Mouse (Mus musculus) inflammation-experienced regulatory T-cells (primary cell): ENCODE results near the gene Btn2a2. TPM values are rescaled to one million over a fixed set of nuclear protein-coding genes. Genes with fewer than 3 reads are reported as not detected.

Source experiments
- polyA plus RNA-seq, 2 experiments: library from polyadenylated mRNA; unstranded; fragments of 100-300 nt; shearing (Covaris generic); gene quantifications; one replicate each; pipeline ENCODE4 v1.2.1; 2017

Btn2a2 gene
- polyA plus RNA-seq, result under 1 TPM in 1 of 2 experiments, not detected in 1; 0.17 TPM

GRCm38 (mm10) chr13:23488400-23489322 lies at the start of gene Btn2a2:
Gene Btn2a2 (minus strand): TSS chr13:23488857.

GRCm38 (mm10) chr13:23535137-23536075 lies 46.7 kb upstream of the Btn2a2 start, which contains the start of gene Hist1h3g:
Gene Hist1h3g (plus strand): TSS chr13:23535422.

GRCm38 (mm10) chr13:23533560-23534367 lies 45.1 kb upstream of the Btn2a2 start, which contains the start of gene Hist1h2af:
Gene Hist1h2af (plus strand): TSS chr13:23533906.

GRCm38 (mm10) chr13:23530901-23531875 lies 42.5 kb upstream of the Btn2a2 start, which contains the start of gene Hist1h4h:
Gene Hist1h4h (plus strand): TSS chr13:23531050.

GRCm38 (mm10) chr13:23465600-23466109 lies 23.0 kb downstream of the Btn2a2 start, which contains the start of gene Btn1a1:
Gene Btn1a1 (minus strand): TSS chr13:23465901.

Other genes starting within 250 kb of the Btn2a2 start
- under 1 TPM; 0.02 to 0.07 TPM for gene Vmn1r223, start 241.7 kb downstream of the Btn2a2 start, polyA plus RNA-seq
- 10 to 100 TPM; 17.0 to 20.0 TPM for gene Zfp322a, start 119.6 kb downstream of the Btn2a2 start, polyA plus RNA-seq
- gene Abt1, start 65.0 kb downstream of the Btn2a2 start, polyA plus RNA-seq, result 10 to 100 TPM in 1 of 2 experiments, 1 to 10 TPM in 1; 9.8 to 10.9 TPM
- 1 to 10 TPM in 1 of 2 experiments, under 1 TPM in 1; 0.16 to 2.6 TPM for gene Btn1a1, start 23.0 kb downstream of the Btn2a2 start, polyA plus RNA-seq
- gene Hist1h4h, start 42.2 kb upstream of the Btn2a2 start, polyA plus RNA-seq, result 10 to 100 TPM in 1 of 2 experiments, 1 to 10 TPM in 1; 7.1 to 14.6 TPM
- not detected for gene Hist1h2af, start 45.0 kb upstream of the Btn2a2 start, polyA plus RNA-seq
- gene Hist1h3g, start 46.6 kb upstream of the Btn2a2 start, polyA plus RNA-seq, result not detected
- 1 to 10 TPM in 1 of 2 experiments, under 1 TPM in 1; 0.52 to 5.2 TPM for gene Hist1h2bh, start 54.5 kb upstream of the Btn2a2 start, polyA plus RNA-seq
- 1 to 10 TPM; 1.3 to 3.2 TPM for gene Hist1h3f, start 55.2 kb upstream of the Btn2a2 start, polyA plus RNA-seq
- 1 to 10 TPM in 1 of 2 experiments, not detected in 1; 1.4 TPM for gene Hist1h4f, start 62.8 kb upstream of the Btn2a2 start, polyA plus RNA-seq
- gene Hist1h1d, start 64.4 kb upstream of the Btn2a2 start, polyA plus RNA-seq, result 1 to 10 TPM in 1 of 2 experiments, under 1 TPM in 1; 0.99 to 2.4 TPM
- gene Hist1h3e, start 73.5 kb upstream of the Btn2a2 start, polyA plus RNA-seq, result 1 to 10 TPM; 3.2 to 8.8 TPM
- gene Hist1h2ae, start 82.4 kb upstream of the Btn2a2 start, polyA plus RNA-seq, result 1 to 10 TPM; 4.5 to 6.5 TPM
- gene Hist1h2bg, start 82.5 kb upstream of the Btn2a2 start, polyA plus RNA-seq, result 10 to 100 TPM in 1 of 2 experiments, 1 to 10 TPM in 1; 7.3 to 11.3 TPM
- gene Hist1h2bf, start 85.3 kb upstream of the Btn2a2 start, polyA plus RNA-seq, result 1 to 10 TPM in 1 of 2 experiments, not detected in 1; 1.5 TPM
- under 1 TPM in 1 of 2 experiments, not detected in 1; 0.35 TPM for gene Hist1h2ad, start 85.5 kb upstream of the Btn2a2 start, polyA plus RNA-seq
- under 1 TPM in 1 of 2 experiments, not detected in 1; 0.23 TPM for gene Hist1h3d, start 86.9 kb upstream of the Btn2a2 start, polyA plus RNA-seq
- 10 to 100 TPM; 12.4 to 29.7 TPM for gene Hist1h4d, start 92.7 kb upstream of the Btn2a2 start, polyA plus RNA-seq
- gene Hist1h2be, start 132.3 kb upstream of the Btn2a2 start, polyA plus RNA-seq, result 1 to 10 TPM; 2.7 to 2.9 TPM
- 10 to 100 TPM; 13.4 to 19.2 TPM for gene Hist1h1e, start 133.7 kb upstream of the Btn2a2 start, polyA plus RNA-seq
- gene Hist1h2ac, start 195.1 kb upstream of the Btn2a2 start, polyA plus RNA-seq, result 1 to 10 TPM; 2.2 to 4.6 TPM
- gene Hist1h2bc, start 195.3 kb upstream of the Btn2a2 start, polyA plus RNA-seq, result 1 to 10 TPM; 6.3 to 8.3 TPM
- gene Hist1h1t, start 207.0 kb upstream of the Btn2a2 start, polyA plus RNA-seq, result under 1 TPM in 1 of 2 experiments, not detected in 1; 0.53 TPM
- 10 to 100 TPM in 1 of 2 experiments, 1 to 10 TPM in 1; 4.3 to 11.5 TPM for gene Hist1h4c, start 209.6 kb upstream of the Btn2a2 start, polyA plus RNA-seq
- under 1 TPM; 0.75 to 0.92 TPM for gene Hfe, start 222.0 kb upstream of the Btn2a2 start, polyA plus RNA-seq
- 10 to 100 TPM; 25.5 to 40.4 TPM for gene Hist1h1c, start 250.0 kb upstream of the Btn2a2 start, polyA plus RNA-seq